Mouse (Mus musculus) adrenal gland, postnatal 36 days (tissue): Measurements from ENCODE around the gene Taf6l. TPM values are rescaled to one million over a fixed set of nuclear protein-coding genes. Genes with fewer than 3 reads are reported as not detected.
A peak's percentile ranks its signal among the peaks of the same experiment; 100 is the strongest.

Experiments used
- DNase-seq, 2 experiments: peaks; one replicate each; pipeline ENCODE4 v3.0.0; 2021; ENCODE audit warnings: mixed read lengths in 1 of 2
- long read RNA-seq, 2 experiments: library from polyadenylated mRNA; stranded (forward); transcript quantifications; one replicate each; pipeline ENCODE4 v2.0.0; 2021; ENCODE audit warnings: borderline sequencing depth in 2 of 2
- total RNA-seq, 2 experiments: library from RNA; stranded (reverse); gene quantifications; 2 replicates each; pipeline ENCODE4 v1.2.3; 2021

Taf6l gene
- 10 to 100 TPM; 11.2 to 16.7 TPM for total RNA-seq
- long read RNA-seq, experiment 1, transcript Taf6l-205 (12 exons, 2,065 nt), result major isoform, 17 of 30 reads
- long read RNA-seq, experiment 1, partial matches to known transcripts, result 7 of 30 reads
- long read RNA-seq, experiment 1, other reads (novel, unspliced or antisense), result 5 of 30 reads
- long read RNA-seq, experiment 2, partial matches to known transcripts, result 3 of 8 reads
- long read RNA-seq, experiment 2, other reads (novel, unspliced or antisense), result 1 of 8 reads

GRCm38 (mm10) chr19:8786008-8786781 lies at the start of gene Taf6l:
Taf6l (minus strand) TSS chr19:8786417.
- peak; percentile 92 to 93 for DNase-seq

GRCm38 (mm10) chr19:8832971-8833370 lies 46.8 kb upstream of the Taf6l start:
- peak in 1 of 2 experiments; percentile 40 for DNase-seq

DNA sequence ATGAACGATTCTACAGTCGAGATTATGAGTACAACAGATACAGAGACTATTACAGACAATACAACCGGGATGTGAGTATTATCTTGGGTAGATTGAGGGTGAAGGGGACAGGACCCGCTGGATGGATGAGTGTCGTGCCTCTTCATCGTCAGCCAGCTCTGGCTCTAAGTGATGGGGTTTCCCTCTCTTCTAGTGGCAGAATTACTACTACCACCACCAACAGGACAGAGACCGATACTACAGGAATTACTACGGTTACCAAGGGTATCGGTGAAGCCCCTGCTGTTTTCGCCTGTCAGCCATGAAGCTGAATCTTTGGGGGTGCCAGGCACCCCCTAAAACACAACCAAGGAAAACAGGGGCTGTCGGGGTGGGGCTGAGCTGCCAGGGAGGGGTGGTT lies 45.0 kb upstream of the Taf6l start:
- no peak for DNase-seq

GRCm38 (mm10) chr19:8830664-8831063 lies 44.4 kb upstream of the Taf6l start:
- DNase-seq, result no peak

DNA sequence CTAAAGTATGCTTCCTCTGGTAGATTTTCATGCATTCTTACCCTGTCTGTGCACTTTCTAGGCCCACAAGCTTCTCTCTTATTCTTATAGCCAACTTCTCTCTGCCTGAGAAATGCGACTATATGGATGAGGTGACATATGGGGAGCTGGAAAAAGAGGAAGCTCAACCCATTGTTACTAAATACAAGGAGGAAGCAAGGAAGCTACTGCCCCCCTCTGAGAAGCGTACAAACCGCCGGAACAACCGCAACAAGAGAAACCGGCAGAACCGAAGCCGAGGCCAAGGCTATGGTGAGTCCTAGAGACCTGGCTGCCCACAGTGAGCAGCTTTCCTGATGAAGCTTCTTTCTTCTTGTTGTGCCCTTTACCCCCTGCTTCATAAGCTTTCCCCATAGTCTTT lies 43.4 kb upstream of the Taf6l start, which contains the start of gene AC129217.1:
Gene AC129217.1 (plus strand): TSS at position 114 of the 400 bp plus-strand sequence.
- no peak for DNase-seq

DNA sequence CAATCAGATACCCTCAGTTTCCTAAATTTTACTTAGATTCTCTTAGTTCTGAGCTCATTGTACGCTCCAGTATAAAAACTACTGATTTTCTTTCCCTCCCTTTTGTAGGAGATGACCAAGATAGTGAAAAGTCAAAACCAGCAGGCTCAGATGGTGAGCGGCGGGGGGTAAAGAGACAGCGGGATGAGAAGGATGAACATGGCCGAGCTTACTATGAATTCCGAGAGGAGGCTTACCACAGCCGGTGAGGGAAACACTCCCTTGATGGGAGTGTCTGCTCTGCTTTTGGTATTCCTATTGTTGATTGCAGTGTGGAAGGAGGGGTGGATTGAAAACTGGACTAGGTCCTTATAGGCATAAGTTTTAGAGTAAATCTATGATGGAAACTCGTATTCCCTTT lies 36.5 kb upstream of the Taf6l start:
- no peak for DNase-seq

GRCm38 (mm10) chr19:8821146-8821545 lies 34.9 kb upstream of the Taf6l start:
- DNase-seq, result no peak

DNA sequence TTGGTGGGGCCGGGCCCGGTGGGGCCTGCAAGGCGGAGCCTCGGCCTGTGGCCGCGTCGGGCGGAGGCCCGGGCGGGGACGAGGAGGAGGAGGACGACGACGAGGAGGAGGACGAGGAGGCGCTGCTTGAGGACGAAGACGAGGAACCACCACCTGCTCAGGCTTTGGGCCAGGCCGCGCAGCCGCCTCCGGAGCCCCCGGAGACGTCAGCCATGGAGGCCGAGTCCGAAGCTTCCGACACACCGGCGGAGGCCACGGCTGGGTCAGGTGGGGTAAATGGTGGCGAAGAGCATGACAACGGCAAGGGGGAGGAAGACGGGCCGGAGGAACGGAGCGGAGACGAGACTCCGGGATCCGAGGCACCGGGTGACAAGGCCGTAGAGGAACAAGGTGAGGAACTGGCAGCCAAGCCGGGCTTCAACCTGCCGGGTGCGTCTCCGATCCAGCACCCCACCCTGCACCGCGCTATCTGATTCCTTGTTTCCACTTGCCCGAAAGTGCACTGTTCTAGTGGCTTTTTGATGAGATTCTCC lies 34.3 kb upstream of the Taf6l start:
- no peak for DNase-seq

- DNase-seq, result peak; percentile 99
Measured at GRCm38 (mm10) chr19:8819596-8820423, 33.6 kb upstream of the Taf6l start, which contains the start of gene Hnrnpul2. Hnrnpul2 (plus strand) TSS chr19:8820010.

DNA sequence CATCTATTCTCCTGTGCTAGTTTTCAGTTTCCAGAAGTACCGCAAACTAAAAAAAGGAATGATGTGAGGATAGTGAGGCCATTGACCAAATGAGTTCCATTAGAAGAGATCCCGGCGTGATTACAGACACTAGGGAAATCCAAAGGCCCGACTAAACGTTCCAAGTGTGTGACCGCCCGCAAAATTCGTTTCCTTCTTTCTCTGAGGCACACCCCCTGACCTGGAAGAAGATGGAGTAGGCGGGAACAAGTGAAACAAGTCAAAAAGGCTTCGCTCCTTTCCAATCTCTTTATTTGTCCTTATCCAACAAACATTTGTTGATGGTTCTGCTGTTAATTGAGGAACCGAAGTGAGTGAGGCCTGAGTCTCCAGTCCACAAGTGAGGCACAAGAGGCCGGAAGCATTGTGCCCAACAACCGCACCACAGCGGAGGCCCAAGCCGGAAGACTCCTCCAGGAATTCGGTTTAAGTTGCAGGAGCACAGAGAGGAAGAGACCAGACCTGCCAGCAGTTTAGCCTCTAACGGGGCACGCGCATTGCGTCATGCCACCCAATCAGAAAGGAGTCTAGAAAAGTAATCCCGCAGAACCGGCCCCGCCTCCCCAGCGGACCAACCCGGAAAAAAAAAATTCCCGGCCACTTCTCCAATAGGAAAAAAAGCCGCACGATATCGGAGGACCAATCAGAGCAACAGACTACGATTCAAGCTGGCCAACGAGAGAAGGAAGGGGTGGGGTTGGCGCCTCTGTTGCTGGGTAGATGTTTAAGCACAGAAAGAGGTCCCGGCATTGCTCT lies 32.8 kb upstream of the Taf6l start, which contains the start of gene Ttc9c:
Gene Ttc9c (minus strand): TSS at position 533 of the 795 bp plus-strand sequence.
- DNase-seq, result peak; percentile 96 to 97

DNA sequence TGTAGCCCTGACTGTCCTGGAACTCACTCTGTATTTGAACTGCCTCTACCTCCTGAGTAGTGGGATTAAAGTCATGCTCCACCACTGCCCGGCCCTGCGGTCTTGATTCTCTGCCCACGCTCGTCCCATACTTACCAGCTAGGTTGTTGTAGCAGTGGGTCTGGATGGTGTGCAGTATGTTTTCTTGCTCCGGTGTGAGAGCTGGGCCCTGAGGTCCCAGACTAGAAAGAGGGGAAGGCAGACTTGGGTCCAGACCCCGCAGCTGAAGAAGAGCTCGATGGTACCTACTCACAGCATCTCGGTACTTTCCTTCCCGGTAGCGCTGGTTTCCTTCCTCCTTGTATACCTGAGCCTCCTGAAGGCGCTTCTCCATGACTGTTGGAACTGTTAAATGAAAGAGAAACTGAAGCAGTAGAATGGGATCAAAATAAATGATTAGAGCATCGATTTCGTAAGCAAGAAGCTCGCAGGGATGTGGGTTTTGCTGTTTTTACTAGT lies 32.1 kb upstream of the Taf6l start:
- DNase-seq, result no peak

DNA sequence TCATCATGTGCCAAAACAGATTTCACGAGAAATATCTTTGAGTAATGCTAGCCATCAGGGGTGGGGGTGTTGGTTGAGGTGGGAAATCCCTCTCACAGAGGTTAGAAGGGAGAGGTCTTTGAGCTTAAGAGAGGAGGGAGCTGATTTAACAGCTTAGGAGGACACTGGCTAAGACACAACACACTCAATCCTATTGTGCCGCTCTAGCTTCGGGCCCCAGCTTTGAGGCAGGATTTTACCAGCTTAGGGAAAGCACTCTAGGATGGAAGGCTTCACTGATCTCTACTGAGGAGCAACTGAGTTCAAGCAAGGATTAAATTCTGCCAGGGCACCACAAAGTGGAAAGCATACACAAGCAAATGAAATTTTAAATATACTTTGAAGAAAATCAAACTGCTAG lies 30.8 kb upstream of the Taf6l start:
- no peak for DNase-seq

GRCm38 (mm10) chr19:8815812-8816211 lies 29.6 kb upstream of the Taf6l start:
- DNase-seq, result peak in 1 of 2 experiments; percentile 35

DNA sequence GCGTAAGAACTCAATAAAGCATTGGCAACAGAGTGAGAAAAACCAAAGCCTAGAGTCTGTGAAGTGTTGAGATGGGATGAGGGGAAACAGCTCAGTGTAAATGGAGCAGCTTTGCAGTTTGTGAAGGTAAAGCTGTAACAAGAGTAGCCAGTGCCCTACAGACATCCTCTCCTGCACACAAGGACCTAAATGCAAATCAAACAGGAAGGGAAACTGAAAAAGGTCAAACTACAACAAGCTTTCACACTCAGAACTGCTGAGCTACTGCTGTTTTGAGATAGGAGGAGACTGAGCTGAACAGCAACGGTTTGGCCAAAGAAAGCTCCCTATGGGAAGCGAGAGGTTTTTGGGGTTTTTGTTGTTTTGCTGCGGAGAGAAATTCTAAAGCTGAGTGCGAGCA lies 20.6 kb upstream of the Taf6l start:
- DNase-seq, result no peak

DNA sequence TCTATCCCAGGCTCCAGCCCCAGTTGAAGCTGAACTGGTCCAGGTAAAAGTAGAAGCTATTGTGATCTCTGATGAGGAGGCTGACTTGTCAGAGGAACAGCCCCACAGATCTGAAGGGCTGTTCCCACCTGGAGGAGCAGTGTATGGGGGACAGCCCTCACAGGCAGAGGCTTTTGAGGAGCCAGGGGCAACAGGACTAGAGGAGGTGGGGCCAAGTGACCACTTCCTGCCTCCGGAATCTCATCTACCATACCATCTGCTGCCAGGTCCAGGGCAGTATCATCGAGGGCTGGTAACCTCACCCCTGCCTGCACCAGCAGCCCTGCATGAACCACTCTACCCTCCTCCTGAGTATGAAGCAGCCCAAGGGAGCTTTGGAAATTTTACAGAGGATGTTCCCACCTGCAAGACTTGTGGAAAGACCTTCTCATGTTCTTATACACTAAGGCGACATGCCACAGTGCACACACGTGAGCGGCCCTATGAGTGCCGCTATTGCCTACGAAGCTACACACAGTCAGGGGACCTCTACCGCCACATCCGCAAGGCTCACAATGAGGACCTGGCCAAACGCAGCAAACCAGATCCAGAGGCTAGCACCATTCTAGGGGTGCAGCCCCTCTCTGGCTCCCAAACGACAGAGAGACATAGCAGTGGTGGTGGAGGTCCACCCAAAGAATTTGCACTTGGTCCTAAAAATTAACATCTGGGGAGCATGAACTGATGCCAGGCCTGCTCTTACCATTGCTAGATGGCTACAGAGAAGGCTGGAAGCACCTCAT lies 17.9 kb upstream of the Taf6l start:
- no peak for DNase-seq

- no peak for DNase-seq
Measured at GRCm38 (mm10) chr19:8803204-8803780, 17.1 kb upstream of the Taf6l start.

DNA sequence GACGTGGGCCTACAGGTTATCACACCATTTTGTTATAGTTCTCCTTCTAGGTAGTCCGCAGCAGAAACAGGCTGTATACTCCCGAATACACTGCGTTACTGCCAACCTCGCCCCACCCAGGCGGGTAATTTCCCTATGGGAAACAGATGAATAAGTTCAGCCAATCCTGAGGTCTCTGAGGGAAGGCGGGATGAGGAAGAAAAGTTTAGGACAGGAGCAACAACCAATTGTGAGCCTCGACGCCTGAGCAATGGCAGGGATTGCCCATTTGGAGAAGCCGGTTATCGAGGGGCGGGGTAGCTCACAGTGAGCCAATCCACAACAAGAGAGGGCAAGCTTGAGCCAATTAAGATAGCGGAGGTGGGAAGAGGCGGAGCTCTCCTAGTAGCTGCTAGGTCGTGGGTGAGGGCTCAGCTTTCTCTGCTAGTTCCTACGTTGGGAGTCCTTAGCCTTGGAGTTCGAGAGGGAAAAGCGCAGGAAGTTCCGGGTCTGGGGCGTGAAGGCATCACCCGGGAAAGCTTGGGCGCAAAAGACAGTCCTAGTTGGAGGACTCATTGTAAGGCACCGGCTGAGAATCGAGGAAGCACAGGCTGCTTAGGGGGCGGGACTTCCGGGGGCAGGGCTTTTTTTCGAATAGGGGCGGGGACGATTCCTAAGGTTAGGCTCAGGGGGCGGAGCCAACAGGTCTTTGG lies 16.1 kb upstream of the Taf6l start, which contains the start of gene Zbtb3:
Gene Zbtb3 (plus strand): TSS at position 426 of the 692 bp plus-strand sequence.
- DNase-seq, result peak; percentile 94 to 95

- DNase-seq, result no peak
Measured at GRCm38 (mm10) chr19:8798947-8799315, 12.7 kb upstream of the Taf6l start.

- DNase-seq, result peak; percentile 91 to 94
Measured at GRCm38 (mm10) chr19:8798264-8798946, 12.2 kb upstream of the Taf6l start, which contains the start of gene Polr2g. Polr2g (minus strand) TSS chr19:8798577.
